Mouse (Mus musculus) heart, embryonic 14.5 days (tissue): Measurements from ENCODE around the gene Iqschfp. TPM values are rescaled to one million over a fixed set of nuclear protein-coding genes. Genes with fewer than 3 reads are reported as not detected.

Experiments used
- ATAC-seq: fragments of 200-750 bp; cut with Nextera tagmentation; 2 replicates; pipeline ENCODE4 v1.8.0; 2017; ENCODE audit warnings: low read depth, moderate TSS enrichment; ENCODE audit not compliant: insufficient number of reproducible peaks, insufficient read depth, low FRiP score
- H3K27ac ChIP-seq, 2 experiments: fragments of 200-500 bp in 1 of 2; fragments of 300-500 bp in 1 of 2; sonication (generic) in 1 of 2; replicated peaks in 1 of 2; 2 replicates each; pipeline ENCODE4 v1.5.1; 2012 to 2014; ENCODE audit warnings: low read depth in 2 of 2, low read length in 2 of 2, control low read depth in 1 of 2, mild to moderate bottlenecking in 1 of 2, mixed read lengths in 1 of 2; ENCODE audit not compliant: control insufficient read depth in 1 of 2, insufficient read depth in 1 of 2
- H3K27me3 ChIP-seq: fragments of 300-500 bp; sonication (generic); 2 replicates; pipeline ENCODE4 v1.6.1; 2014; ENCODE audit warnings: mild to moderate bottlenecking, low read length, control low read depth; ENCODE audit not compliant: control insufficient read depth, insufficient read depth
- H3K36me3 ChIP-seq: fragments of 300-500 bp; sonication (generic); 2 replicates; pipeline ENCODE4 v1.6.1; 2014; ENCODE audit warnings: mild to moderate bottlenecking, control low read depth, low read length, mixed read lengths; ENCODE audit not compliant: control insufficient read depth, insufficient read depth
- H3K4me1 ChIP-seq, 2 experiments: fragments of 200-500 bp in 1 of 2; fragments of 300-500 bp in 1 of 2; sonication (generic) in 1 of 2; 2 replicates each; pipeline ENCODE4 v1.6.1; 2012 to 2014; ENCODE audit warnings: low read length in 2 of 2, control low read depth in 1 of 2, mixed read lengths in 1 of 2; ENCODE audit not compliant: control insufficient read depth in 2 of 2, insufficient read depth in 2 of 2
- H3K4me2 ChIP-seq: fragments of 300-500 bp; sonication (generic); 2 replicates; pipeline ENCODE4 v1.6.1; 2014; ENCODE audit warnings: mild to moderate bottlenecking, low read length
- H3K4me3 ChIP-seq, 2 experiments: fragments of 200-500 bp in 1 of 2; fragments of 300-500 bp in 1 of 2; sonication (generic) in 1 of 2; 2 replicates each; pipeline ENCODE4 v1.5.1; 2012 to 2014; ENCODE audit warnings: low read length in 2 of 2, mild to moderate bottlenecking in 2 of 2, control low read depth in 1 of 2, low read depth in 1 of 2, moderate library complexity in 1 of 2; ENCODE audit not compliant: control insufficient read depth in 1 of 2, insufficient read depth in 1 of 2
- H3K9ac ChIP-seq: fragments of 300-500 bp; sonication (generic); 2 replicates; pipeline ENCODE4 v1.6.1; 2014; ENCODE audit warnings: mild to moderate bottlenecking, low read length
- H3K9me3 ChIP-seq: fragments of 300-500 bp; sonication (generic); 2 replicates; pipeline ENCODE4 v1.6.1; 2016; ENCODE audit warnings: low read length, control low read depth; ENCODE audit not compliant: control insufficient read depth
- WGBS: fragments of 180-500 bp; shearing (Covaris S2); extraction: QIAGEN DNeasy Blood & Tissue Kit; methylation state at CpG from one replicate; pipeline ENCODE4 v1.1.7; 2014; 5-methylcytosine and 5-hydroxymethylcytosine counted together
- polyA plus RNA-seq: library from polyadenylated mRNA; unstranded; fragments of >200 nt; fragmentation: Nextera tagmentation; extraction: Ambion mirVana; gene quantifications from 2 replicates; pipeline ENCODE4 v1.2.1, GENCODE M21; 2014

The Iqschfp gene
- polyA plus RNA-seq, 1 experiment from 2014 or later = not detected

DNA sequence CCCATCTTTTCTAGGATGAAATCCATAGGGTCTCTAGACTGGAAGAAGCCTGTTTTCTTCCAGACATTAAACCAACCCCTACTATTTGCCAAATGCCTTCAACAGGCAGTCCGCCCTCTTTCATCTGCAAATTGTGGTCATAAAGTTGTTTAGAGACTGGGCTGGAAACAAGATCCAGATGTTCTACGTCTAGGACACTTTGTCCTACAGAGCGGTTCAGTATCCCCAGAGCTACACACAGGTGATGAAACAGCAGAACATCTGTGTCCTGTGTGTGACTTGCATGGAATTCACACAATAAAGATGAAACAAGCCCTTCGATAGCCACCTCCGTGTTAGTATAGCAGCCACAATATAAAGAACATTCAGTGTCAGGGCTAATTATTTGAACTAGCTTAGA lies 596.3 kb downstream of the Iqschfp start:
- ATAC-seq = no peak
- Histone ChIP-seq H3K36me3 (no peaks in the 10 kb centered on the region), H3K27me3 (no peaks in the 10 kb centered on the region), H3K4me3 (no peak overlapping the region), H3K27ac (no peak overlapping the region), H3K9ac (no peak overlapping the region), H3K4me1 (peaks cover 3 to 10% of the 10 kb centered on the region in 2 experiments; a peak in 3 of 4 replicates), H3K4me2 (no peak overlapping the region), H3K9me3 (no peaks in the 10 kb centered on the region)
- WGBS = 70% methylated on average over 5 of the region's 5 CpGs

DNA sequence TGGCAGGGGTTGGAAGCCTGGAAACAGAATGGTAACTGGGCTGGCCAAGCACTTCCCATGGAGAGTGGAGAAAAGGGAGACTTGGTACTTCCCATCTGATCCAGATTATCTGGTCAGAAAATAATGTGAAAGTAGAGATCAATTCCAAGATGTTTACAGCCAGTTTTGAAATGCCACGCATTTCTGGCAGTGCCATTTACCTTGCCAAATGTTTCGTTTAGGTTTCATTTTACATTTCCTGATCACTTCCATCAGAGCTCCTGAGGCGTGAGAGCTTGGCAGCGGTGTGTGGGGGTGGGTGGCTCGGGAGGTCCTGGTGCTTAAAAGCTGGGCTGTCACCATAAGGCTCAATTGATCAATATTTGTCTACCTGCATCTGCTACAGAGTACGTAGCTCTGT lies 599.5 kb downstream of the Iqschfp start:
- no peak overlapping the region for H3K4me2 ChIP-seq
- no peak overlapping the region for H3K9ac ChIP-seq
- no peaks in the 10 kb centered on the region for H3K9me3 ChIP-seq
- no peak overlapping the region for H3K4me3 ChIP-seq
- WGBS = 74% methylated on average over 6 of the region's 6 CpGs
- ATAC-seq = no peak
- peak overlapping the region in 1 of 2 experiments; percentile 99; a peak in 1 of 4 replicates for H3K27ac ChIP-seq
- no peaks in the 10 kb centered on the region for H3K27me3 ChIP-seq
- H3K4me1 ChIP-seq = peaks cover 5 to 17% of the 10 kb centered on the region in 2 experiments
- H3K36me3 ChIP-seq = no peaks in the 10 kb centered on the region

DNA sequence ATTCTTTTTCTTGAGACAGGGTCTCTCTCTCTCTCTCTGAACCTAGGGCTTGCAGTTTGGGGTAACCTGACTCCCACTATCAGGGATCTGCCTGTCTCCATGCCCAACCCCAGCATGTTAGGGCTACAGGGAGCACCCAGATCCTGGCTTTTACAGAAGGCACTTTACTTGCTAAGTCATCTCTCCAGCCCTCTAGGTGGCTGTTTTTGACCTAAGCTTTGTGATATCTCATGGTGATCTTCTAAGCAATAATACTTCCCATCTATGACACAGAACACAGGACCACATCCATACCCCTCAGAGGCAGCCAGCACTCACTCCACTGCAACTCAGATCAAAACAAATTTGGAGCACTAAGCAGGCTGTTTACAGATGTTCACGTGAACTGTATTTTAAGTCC lies 600.0 kb downstream of the Iqschfp start:
- H3K4me3 ChIP-seq = no peak overlapping the region
- peak overlapping the region; percentile 90 to 99 for H3K27ac ChIP-seq
- no peak for ATAC-seq
- WGBS = 53% methylated on average over 1 of the region's 1 CpGs
- H3K36me3 ChIP-seq = no peaks in the 10 kb centered on the region
- H3K4me2 ChIP-seq = peak overlapping the region; percentile 91
- no peaks in the 10 kb centered on the region for H3K27me3 ChIP-seq
- peaks cover 5 to 23% of the 10 kb centered on the region in 2 experiments for H3K4me1 ChIP-seq
- H3K9me3 ChIP-seq = no peaks in the 10 kb centered on the region
- H3K9ac ChIP-seq = peak overlapping the region; percentile 94

DNA sequence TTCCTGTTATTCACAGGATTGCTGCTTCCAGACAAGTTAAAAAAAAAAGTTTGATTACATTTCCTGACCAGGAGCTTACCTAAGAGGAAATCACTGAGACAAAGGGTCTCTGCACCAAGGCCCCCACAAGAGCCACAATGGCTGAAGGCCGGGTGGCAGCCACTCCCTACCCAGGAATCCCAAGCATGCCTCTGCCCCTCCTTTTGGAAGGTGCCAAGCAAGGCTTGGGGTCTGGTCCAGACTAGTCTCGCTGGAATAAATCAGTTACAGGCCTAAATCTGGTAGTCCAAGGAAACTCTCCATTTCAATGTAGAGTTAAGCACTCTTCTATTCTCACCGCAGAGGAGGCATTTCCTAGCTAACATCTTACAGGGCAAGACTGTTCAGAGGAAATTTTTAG lies 600.5 kb downstream of the Iqschfp start:
- WGBS = 14% methylated on average over 3 of the region's 3 CpGs
- peaks cover 5 to 26% of the 10 kb centered on the region in 2 experiments for H3K4me1 ChIP-seq
- ATAC-seq = no peak

GRCm38 (mm10) chr3:68493170-68493585 lies 601.1 kb downstream of the Iqschfp start:
- H3K27ac ChIP-seq = peak overlapping the region; percentile 90 to 99
- H3K4me1 ChIP-seq = peaks cover 5 to 26% of the 10 kb centered on the region in 2 experiments
- peak overlapping the region; percentile 90 to 91 for H3K4me3 ChIP-seq
- H3K36me3 ChIP-seq = 0 out of 2 replicates have a peak, but pooled peaks cover 3% of the 10 kb centered on the region
- H3K27me3 ChIP-seq = no peaks in the 10 kb centered on the region
- H3K4me2 ChIP-seq = peak overlapping the region; percentile 91
- peak; percentile 70 for ATAC-seq
- H3K9ac ChIP-seq = peak overlapping the region; percentile 94
- under 1% methylated on average over 12 of the region's 12 CpGs for WGBS
- H3K9me3 ChIP-seq = no peaks in the 10 kb centered on the region

More for the DNA sequence above, 600.5 kb downstream of the Iqschfp start:
- Histone ChIP-seq H3K4me2 (peak overlapping the region; percentile 91), H3K27me3 (no peaks in the 10 kb centered on the region), H3K27ac (peak overlapping the region; percentile 90 to 99), H3K4me3 (peak overlapping the region in 1 of 2 experiments; percentile 90; a peak in 3 of 4 replicates), H3K9me3 (no peaks in the 10 kb centered on the region), H3K36me3 (0 out of 2 replicates have a peak, but pooled peaks cover under 1% of the 10 kb centered on the region), H3K9ac (peak overlapping the region; percentile 94)

DNA sequence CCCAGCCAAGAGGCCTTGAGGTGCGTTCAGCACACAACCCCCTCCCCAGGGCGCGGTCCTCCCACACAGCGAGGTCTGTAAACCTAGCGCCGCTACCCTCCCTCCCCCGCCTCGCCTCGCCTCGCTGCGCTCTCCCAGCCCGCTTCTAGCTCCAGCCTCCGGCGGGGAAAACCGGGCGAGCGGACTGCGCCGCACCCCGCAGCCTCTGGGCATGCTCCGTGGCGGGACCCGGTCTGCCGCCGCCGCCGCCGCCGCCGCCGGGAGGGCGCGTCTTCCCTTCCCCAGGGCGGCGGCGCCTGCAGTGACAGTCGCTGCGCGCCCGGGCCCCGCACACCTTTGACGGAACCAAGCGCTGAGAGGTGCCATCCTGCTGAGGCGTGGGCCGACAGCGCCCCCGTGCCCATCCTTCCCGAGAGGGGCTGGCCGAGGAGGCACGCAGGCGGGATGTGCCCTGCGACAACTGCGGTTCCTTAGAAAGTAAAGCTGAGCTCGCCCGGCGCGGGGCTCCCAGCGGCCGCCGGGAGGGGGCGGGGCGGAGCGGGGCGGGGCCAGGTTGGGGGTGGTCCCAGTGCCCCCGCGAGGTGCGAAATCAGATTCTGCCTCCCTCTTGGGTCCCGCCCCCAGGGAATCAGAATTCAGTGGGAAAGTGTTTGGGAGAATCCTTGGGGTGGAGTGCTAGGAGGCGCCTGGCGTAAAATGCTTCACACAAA lies 601.7 kb downstream of the Iqschfp start:
- H3K27me3 ChIP-seq = no peaks in the 10 kb centered on the region
- WGBS = under 1% methylated on average over 50 of the region's 70 CpGs
- H3K4me2 ChIP-seq = peak overlapping the region; percentile 91
- ATAC-seq = peak; percentile 71
- H3K36me3 ChIP-seq = peaks cover 6% of the 10 kb centered on the region; the same call in 1 of the 2 replicates
- no peaks in the 10 kb centered on the region for H3K9me3 ChIP-seq
- H3K4me1 ChIP-seq = peaks cover 5 to 26% of the 10 kb centered on the region in 2 experiments
- peak overlapping the region; percentile 94 for H3K9ac ChIP-seq
- H3K27ac ChIP-seq = peak overlapping the region; percentile 90 to 99
- H3K4me3 ChIP-seq = peak overlapping the region; percentile 90 to 91

DNA sequence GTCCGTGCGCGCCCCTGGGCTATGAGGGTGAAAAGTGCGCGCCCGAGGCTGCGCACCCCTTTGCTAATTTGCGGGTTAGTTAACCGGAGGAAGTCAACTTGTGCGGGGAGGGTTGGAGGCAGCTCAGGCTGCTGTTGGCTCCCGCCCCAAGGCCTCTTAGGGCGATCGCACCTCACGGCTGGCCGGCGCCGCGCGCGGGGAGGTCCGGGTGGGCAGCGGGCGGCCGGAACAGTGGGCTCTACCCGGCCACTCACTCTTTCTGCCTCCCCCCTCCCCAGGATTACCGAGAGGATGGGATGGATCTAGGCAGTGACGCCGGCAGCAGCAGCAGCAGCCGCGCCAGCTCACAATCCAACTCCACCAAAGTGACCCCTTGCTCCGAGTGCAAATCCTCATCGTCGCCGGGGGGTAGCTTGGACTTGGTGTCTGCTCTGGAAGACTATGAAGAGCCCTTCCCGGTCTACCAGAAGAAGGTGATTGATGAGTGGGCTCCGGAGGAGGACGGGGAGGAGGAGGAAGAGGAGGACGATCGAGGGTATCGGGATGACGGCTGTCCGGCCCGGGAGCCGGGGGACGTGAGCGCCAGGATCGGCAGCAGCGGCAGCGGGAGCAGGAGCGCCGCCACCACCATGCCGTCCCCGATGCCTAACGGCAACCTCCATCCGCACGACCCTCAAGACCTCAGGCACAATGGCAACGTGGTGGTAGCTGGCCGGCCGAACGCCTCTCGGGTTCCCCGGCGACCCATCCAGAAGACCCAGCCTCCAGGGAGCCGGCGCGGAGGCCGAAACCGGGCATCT lies 602.5 kb downstream of the Iqschfp start:
- Histone ChIP-seq H3K4me3 (peak overlapping the region; percentile 90 to 91), H3K27me3 (no peaks in the 10 kb centered on the region), H3K4me2 (peak overlapping the region; percentile 91), H3K27ac (peak overlapping the region; percentile 86 to 99), H3K9ac (peak overlapping the region; percentile 94), H3K9me3 (no peaks in the 10 kb centered on the region), H3K36me3 (peaks cover 6% of the 10 kb centered on the region; the same call in 1 of the 2 replicates), H3K4me1 (peaks cover 7 to 32% of the 10 kb centered on the region in 2 experiments)
- peak; percentile 14; the same call in 1 of the 2 replicates for ATAC-seq
- WGBS = under 1% methylated on average over 63 of the region's 68 CpGs
